Mouse (Mus musculus) gastrocnemius, postnatal 4 days (tissue): ENCODE measurements around the gene Etfbkmt. TPM values are rescaled to one million over a fixed set of nuclear protein-coding genes. Genes with fewer than 3 reads are reported as not detected.
A peak's percentile ranks its signal among the peaks of the same experiment; 100 is the strongest.
"Not testable (repeated sequence)": the region's sequence is repeated elsewhere in the genome, so short reads cannot be mapped to it uniquely, and the experiment has no call there.

Experiments used
- DNase-seq, 2 experiments: peaks; one replicate each; pipeline ENCODE4 v3.0.0; 2021 to 2022; ENCODE audit warnings: low spot score in 2 of 2, mixed read lengths in 2 of 2
- total RNA-seq, 2 experiments: library from RNA; stranded (reverse); gene quantifications; 2 replicates each; pipeline ENCODE4 v1.2.3; 2021

The Etfbkmt gene
- total RNA-seq, 2 experiments from 2014 or later: 8.0 to 9.0 TPM

DNA sequence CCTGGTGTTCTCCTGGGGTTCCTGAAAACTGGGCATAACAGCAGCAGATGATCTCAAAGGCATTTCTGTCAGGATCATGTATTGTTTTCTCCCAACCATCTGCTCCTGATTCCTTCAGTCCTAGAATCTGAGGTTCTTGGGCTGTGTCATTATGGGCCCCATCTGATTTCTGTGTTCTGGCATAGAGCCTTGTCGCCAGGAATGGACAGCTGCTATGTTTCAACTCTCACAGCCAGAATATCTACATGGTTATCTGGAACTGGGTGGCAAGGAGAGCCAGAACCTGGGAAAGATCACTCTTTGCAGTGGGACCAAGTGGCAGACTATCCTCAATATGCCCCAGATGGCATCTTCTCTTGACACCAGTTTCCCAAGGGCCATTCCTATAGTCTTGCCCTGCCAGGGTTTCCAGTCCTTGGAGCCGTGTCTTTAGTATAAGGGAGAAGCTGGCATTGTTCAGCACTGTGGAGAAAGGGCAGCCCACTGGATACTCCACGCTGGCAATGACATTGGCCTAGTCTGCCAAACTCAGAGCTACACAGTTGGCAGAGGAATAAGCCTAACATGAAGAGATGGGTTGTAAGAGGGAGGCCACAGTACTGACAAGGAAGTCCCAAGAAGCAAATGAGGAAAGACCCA lies 35.4 kb downstream of the Etfbkmt start:
- peak in 1 of 2 experiments; percentile 20 for DNase-seq

DNA sequence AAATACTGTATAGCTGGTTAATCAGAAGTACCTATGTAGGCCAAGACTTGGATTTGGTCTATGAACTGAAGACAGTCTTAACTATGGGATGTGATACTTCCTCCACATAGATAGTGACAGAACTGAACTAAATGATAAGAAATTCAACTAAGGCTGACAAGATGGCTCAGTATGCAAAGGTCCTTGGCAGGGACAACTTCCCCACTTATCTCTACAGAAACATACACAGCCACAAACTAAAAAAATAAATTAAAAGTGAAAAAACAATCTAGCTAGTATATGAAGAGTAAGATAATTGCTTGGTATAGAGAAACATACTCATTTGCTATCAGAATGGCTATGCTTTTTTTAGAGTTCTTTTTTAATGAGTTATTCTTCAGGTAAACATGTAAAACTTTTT lies 39.4 kb downstream of the Etfbkmt start:
- no peak for DNase-seq

DNA sequence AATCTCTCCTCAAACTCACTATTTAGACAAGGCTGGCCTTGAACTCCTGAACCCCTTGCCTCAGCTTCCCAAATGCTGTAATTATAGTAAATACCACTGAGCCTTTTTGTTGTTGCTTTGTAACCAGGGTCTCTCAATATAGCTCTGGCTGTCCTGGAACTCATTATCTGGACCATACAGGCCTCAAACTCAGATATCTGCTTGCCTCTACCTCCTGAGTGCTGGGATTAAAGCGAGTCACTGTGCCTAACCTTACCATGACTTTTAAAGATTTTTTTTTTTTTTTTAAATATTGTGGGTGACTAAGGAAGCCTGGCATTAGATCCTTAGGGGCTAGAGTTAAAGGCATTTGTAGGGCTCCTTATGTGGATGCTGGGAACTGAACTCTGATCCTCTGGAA lies 44.4 kb downstream of the Etfbkmt start:
- DNase-seq: no peak

DNA sequence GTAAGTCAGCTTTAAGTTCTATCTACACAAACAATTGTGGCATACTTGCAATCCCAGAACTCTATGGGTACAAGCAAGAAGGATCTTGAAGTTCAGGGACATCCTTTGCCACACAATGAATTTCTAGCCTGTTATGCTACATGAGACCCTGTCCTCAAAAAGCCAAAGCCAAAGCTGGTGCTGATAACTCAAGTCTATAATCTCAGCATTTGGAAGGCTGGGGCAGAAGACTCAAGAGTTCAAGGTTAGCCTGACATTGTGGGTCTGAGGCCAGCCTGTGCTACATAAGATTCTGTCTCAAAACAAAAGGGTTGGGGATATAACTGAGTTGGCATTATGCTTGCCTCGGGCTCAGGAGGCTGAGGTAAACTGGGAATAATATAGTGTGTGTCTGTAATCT lies 47.7 kb downstream of the Etfbkmt start:
- DNase-seq: no peak

DNA sequence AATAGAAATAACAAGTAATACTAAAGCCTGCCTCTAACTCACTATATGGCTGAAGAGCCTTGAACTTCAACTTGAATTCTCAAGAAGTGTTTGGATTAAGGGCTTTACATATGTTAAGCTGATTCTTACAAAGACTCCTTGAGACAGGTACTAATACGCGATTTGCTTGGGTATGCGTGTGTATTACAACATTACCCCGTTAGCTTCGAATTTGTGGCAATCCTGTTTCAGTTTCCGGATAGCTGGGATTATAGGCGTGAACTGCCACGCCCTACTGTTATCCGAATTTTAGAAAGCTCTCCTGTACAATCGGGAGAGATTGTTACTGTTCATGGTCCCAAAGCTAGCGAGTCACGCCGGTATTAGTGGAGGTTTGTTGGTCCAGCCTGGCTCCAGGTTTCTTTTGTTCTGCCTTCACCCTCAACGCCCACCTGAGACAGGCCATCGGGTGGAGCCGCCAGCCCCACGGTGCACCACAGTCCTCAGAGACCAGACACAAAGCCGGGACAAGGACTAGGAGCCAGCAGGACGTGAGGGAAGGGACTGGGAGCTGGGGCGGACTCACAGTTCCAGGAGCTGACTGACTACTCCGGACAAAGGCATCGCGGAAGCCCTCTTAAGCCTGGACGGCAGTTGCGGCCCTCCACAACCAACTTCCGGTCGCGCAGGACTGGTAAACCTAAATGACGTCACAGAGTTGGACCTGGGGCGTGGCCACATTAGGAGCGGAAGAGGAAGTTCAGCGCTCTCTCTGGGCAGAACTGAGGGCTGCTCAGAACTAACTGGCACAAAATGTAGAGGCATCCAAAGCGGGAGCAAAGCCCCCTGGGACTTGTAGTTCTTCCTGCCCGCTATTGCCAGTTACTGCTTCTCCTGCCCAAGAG lies 48.6 kb downstream of the Etfbkmt start, which contains the start of gene Amn1:
Gene Amn1, minus strand, starts transcription at position 672 of the 884 bp plus-strand sequence.
- peak; percentile 88 to 93 for DNase-seq

DNA sequence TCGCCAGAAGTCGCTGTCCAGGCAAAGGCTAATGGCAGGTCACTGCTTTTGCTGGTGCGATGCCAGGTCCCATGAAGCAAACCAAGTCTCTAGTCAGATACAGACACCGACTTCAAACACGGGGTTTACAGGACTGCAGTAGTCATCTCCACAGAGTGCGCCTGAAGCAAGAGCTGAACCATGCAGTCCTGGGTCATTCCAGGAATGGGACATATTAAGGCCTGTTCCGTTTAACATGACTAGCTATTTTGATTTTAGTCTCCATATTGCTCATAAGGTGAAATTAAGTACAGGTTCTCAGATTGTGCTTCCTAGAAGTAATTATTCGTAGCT lies 49.2 kb downstream of the Etfbkmt start:
- DNase-seq: no peak

DNA sequence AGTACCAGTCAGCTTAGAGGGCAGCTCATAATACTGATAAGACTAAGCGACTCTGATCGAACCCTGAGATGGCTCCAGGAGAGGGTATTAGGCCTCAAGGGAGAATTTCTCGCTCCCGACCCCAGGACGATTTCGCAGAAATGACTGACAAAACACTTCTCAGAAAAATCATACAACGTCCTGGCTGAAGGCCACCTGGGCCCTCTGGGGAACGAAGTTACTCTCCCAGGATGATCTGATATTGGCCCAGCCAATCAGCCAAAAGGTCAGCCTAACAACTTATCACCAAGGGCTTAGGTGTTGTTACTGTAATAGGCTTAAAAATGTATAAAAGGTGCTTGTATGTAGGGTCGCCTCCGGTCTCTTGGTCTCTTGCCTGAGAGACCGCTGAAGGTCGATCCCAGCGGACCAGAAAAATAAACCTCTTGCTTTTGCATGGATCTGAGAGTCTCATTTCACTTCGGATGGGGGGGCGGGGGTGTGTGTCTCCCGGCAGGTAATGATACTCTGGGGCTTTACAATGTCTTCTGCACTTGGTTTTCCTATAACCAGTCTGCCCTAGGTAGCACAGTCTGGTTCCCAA lies 49.8 kb downstream of the Etfbkmt start:
- DNase-seq: peak in 1 of 2 experiments; percentile 12

DNA sequence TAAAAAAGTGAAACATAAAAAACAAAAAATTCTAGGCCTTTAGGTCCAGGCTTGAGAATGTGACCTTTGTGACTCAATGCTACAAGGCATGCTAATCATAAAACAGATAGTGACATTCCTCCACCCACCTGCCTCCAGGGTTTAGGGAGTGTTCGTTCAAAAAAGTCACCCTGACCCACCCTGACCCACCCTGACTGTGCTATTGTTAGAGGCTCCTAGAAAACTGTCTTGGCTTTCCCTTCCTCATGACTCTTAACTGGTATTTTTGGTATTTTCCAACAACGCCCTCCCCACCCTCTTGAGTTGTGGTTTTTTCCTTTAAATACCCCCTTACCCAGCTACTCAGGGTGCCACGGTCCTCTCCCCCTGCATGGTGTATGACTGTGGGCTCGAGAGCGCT lies 52.3 kb downstream of the Etfbkmt start:
- not testable (repeated sequence) for DNase-seq

DNA sequence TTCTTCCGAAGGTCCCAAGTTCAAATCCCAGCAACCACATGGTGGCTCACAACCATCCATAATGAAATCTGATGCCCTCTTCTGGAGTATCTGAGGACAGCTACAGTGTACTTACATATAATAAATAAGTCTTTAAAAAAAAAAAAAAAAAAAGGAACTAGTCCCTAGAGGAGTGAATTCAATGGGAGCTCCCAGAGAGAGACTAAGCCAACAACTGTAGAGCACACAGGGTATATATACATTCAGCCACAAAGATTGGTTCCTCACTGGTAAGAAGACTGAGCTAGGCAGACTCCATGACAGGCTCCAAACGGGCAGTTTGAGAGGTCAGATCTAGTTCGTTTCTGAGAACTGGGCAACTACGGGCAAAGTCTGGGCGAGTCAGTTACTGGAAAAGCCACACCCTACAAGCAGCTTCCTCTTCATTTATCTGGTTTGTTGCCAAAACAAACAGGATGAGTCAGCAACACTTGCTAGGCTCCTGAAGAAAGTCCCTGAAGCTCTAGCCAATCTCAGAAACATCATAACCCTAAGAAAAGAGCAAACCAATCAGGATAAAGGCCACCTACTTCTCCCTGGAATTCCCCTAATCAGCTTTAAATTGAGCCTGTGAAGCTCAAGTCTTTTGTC lies 53.7 kb downstream of the Etfbkmt start:
- DNase-seq: no peak

DNA sequence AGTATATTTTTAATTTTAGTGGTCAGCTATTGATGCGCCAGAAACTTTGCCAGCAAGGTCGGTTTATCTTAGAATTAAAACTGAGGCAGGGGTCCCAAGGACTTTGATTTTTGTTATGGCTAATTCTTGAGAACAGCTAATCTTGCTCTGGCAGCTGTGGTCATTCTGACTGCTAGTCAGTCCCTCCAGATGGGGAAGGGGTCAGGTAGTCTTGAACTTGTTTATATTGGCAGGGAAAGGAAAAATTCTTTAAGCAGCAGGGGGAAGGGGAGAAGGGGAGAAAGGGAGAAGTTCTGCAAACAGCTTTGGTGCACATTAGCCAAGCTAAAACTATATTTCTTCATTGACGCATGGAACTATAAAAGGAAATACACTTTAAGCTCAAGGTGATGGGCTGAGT lies 57.5 kb downstream of the Etfbkmt start:
- DNase-seq: no peak

DNA sequence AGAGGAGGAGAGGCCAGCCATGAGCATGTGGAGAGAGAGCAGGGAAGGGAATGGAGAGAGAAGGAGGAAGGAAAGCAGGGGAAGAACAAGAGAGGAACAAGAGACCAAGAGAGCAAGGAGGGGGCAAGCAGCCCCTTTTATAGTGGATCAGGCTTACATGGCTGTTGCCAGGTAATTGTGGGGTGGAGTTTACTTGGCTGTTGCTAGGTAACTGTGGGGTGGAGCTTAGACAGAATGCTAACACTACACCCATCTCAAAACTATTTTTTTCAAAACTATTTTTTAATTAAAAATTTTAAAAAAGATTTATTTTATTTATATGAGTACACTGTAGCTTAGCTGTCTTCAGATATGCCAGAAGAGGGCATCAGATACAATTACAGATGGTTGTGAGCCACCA lies 58.9 kb downstream of the Etfbkmt start:
- no peak for DNase-seq

Other genes with a start within 250 kb of the Etfbkmt start
- gene Caprin2, start 243.6 kb upstream of the Etfbkmt start, total RNA-seq: 10 to 100 TPM; 17.9 to 20.2 TPM
- 10 to 100 TPM in 1 of 2 experiments, 1 to 10 TPM in 1; 8.3 to 12.0 TPM for gene Sinhcaf, start 193.4 kb upstream of the Etfbkmt start, total RNA-seq
- 10 to 100 TPM; 16.9 to 21.1 TPM for gene Dennd5b, start 38.2 kb upstream of the Etfbkmt start, total RNA-seq
- not detected for gene Gm10203, start 9.7 kb upstream of the Etfbkmt start, total RNA-seq
- 10 to 100 TPM; 13.6 to 15.8 TPM for gene Amn1, start 48.9 kb downstream of the Etfbkmt start, total RNA-seq
- 10 to 100 TPM; 30.6 to 31.3 TPM for gene Resf1, start 169.6 kb downstream of the Etfbkmt start, total RNA-seq